Mouse (Mus musculus) neutrophil, adult 83 days (primary cell): ENCODE data around the gene Rpl10-ps3. TPM values are rescaled to one million over a fixed set of nuclear protein-coding genes. Genes with fewer than 3 reads are reported as not detected.

Experiments
- total RNA-seq, 2 experiments: library from RNA; stranded (reverse); gene quantifications; one replicate each; pipeline ENCODE4 v1.2.4; 2023

The Rpl10-ps3 gene
- total RNA-seq, result 100 to 1,000 TPM; 841 to 845 TPM

DNA sequence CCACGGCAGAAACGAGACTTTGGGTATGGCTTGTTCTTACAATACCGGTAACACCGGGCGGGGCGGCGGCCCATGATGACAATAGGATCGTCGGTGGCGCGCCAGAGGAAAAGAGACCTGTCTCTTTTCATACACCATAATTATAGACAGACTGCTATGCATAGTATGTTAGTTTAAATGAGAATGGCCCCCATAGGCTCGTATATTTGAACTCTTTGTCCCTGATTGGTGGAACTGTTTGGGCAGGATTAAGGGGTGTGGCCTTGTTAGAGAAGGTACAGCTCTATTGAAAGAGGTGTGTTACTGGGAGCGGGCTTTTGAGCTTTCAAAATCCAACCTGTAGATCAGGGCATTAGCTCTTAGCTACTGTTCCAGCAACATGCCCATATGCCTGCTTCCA, at the start of gene Rpl10-ps3:
TSS of gene Rpl10-ps3 (minus strand) at position 101 of the 400 bp plus-strand sequence.

Other genes starting within 250 kb of the Rpl10-ps3 start
- not detected for gene Plet1, start 149.6 kb upstream of the Rpl10-ps3 start, total RNA-seq
- 10 to 100 TPM; 44.5 to 47.3 TPM for gene Pts, start 183.8 kb upstream of the Rpl10-ps3 start, total RNA-seq
- 1 to 10 TPM; 4.3 to 5.3 TPM for gene Il18, start 209.9 kb upstream of the Rpl10-ps3 start, total RNA-seq
- gene Bco2, start 210.2 kb upstream of the Rpl10-ps3 start, total RNA-seq, result 1 to 10 TPM in 1 of 2 experiments, under 1 TPM in 1; 0.99 to 1.1 TPM
- under 1 TPM in 1 of 2 experiments, not detected in 1; 0.39 TPM for gene Tex12, start 216.4 kb upstream of the Rpl10-ps3 start, total RNA-seq